Mouse (Mus musculus): Measurements from ENCODE around the gene Gm17490. TPM values are rescaled to one million over a fixed set of nuclear protein-coding genes. Genes with fewer than 3 reads are reported as not detected.
"Not testable (repeated sequence)": the region's sequence is repeated elsewhere in the genome, so short reads cannot be mapped to it uniquely, and the experiment has no call there.

Gene Gm17490
- total RNA-seq, 2 experiments from 2014 or later = not detected

DNA sequence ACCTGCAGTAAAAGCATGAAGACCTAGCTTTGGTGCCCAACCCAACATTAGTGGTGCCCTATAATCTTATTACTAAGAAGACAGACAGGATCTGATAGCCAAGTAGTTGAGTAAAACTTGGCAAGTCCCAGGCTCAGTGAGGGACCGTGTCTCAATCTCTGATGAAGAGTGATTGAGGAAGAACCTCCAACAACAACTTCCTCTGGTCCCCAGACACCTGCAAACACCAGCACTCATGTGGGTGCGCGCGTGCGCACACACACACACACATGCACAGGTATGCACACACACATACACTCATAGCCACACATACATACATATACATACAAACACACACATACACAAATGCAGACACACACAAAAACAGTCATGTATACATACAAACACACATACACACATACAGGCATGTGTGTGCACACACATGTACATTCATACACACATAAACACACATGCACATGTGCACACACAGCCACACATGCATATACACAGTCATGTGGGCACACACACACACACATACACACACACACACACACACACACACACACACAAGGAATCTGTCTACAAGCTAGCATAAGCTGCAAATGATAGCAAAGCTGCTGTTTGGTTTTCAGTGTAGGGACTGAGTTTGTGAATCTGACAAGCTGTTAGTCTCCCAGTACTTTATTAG is 9.5 kb upstream of the Gm17490 start:
- DNase-seq (ENCODE audit: low spot score) = no peak
- intact Hi-C loops (cut with DNase I) = no loop called here

DNA sequence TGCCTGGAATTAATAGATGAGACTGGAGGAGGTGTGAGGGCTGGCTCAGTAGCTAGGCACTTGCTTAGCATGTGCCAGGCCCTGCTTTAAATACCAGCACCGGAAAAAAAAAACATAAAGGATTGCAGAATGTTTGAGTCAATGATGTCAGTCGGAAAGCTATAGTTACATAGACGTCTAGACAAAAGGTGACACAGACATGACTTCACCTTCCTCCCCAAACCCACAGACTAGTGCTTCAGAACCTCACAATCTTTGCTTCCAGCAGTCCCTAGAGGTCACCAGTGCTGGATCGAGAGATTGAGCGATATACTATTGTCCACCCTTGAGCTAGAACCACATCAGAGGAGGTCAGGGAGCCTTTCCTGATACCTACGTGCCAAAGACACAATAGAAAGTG is 9.0 kb upstream of the Gm17490 start:
- DNase-seq (ENCODE audit: low spot score) = no peak
- intact Hi-C loops (cut with DNase I) = no loop called here

DNA sequence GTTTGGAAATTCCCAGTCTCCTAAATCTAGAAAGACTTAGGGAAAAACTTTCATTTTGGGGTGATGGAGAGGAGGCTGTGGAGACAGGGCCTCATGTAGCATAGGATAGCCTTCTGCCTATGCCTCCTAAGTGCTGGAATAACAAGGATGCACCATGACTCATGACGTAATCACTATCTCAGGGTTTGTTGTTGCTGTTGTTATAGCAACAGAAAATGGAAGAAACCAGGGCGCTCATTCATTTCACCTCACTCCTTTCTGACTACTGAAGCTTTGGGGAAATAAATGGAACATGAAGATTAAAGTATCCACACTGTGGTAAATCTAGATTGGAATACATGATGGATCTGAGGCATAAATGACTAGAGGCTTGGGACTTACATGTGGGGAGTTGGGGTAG is 2.3 kb downstream of the Gm17490 start:
- DNase-seq (ENCODE audit: low spot score) = no peak
- intact Hi-C loops (cut with DNase I) = no loop called here

DNA sequence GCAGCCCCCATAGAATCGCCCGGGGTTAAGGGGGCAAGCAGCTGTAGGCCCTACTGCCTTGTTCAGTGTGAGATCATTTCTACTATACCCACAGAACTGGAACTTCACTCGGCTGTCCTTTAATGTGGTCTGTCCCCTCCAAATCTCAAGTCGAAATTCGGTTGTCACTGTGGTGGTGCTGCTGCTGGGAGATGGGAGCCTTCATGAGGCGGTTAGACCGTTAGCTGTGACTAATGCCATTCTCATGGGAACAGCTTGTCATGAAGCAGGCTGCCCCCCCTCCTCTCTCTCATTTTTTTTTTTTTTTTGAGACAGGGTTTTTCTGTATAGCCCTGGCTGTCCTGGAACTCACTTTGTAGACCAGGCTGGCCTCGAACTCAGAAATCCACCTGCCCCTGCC is 2.9 kb downstream of the Gm17490 start:
- intact Hi-C loops (cut with DNase I) = no loop called here
- DNase-seq (ENCODE audit: low spot score) = no peak

DNA sequence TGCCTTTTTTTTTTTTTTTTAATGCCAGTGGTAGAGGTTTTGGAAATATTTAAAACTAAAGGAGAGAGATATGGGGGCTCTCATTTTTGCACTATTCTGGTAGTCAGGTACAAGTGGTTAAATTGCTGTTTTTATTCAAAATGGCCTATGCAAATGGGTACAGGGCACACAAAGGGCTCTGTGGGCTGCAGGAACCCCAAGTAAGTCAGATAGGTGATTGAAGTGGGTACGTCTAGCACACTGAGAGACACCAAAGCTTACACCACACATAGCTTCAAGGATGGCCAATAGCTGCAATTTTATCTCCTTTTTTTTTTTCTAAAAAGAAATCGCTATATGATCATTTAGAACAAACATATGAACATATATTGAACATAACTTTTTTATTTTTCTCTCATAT is 6.5 kb downstream of the Gm17490 start:
- intact Hi-C loops (cut with DNase I) = no loop called here
- DNase-seq (ENCODE audit: low spot score) = no peak

DNA sequence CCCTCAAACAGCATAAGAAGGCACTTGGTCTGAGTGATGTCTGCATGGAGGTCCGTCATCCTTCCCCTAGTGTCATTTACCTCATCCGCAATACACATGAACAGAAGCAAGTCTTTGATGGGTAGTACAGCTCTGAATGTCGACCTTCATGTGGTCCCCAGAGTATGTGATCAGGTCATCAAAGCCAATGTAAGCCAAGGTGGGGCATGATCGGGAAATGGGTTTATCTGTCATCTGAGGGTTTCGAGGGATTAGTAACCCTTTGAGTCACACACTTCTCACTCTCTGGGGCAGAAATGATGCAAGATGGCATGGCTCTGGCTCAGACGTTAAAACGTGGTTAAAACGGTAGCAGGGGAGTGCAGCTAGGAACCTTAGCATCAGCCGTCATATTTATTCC is 9.2 kb downstream of the Gm17490 start:
- intact Hi-C loops (cut with DNase I) = no loop called here
- no peak for DNase-seq (ENCODE audit: low spot score)

DNA sequence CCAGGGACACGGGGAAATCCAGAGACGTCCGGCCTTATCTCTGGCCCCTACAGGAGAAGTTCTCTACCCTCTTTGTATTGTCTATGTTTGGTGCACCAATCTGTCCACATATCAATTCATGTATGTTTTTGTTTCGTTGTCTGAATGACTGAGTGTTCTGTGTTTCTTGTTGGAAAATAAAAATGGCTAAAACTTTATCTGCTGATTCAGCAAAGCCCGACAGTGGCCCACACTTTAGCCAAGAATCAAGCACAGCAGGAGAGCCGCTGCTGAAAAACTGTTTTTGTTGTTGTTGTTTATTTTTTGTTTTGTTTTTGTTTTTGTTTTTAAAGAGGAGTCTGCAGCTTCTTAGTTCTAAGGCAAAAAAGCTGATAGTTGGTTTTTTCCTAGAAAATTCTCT is 13.1 kb downstream of the Gm17490 start:
- DNase-seq (ENCODE audit: low spot score); intact Hi-C loops (cut with DNase I): not testable (repeated sequence)

DNA sequence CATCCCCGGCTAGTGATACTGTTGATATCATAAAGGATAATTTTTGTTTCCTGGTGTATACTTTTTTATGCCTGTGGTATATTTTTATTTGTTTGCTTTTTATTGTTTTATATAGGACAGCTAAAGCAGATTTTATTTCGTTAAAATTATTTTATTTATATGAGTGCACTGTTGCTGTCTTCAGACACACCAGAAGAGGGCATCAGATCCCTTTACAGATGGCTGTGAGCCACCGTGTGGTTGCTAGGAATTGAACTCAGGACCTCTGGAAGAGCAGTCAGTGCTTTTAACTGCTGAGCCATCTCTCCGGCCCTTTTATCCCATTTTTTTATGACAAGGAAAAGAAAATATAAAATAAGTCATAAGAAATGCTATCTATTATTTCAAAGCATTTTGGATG is 19.3 kb downstream of the Gm17490 start:
- DNase-seq (ENCODE audit: low spot score); intact Hi-C loops (cut with DNase I): not testable (repeated sequence)

DNA sequence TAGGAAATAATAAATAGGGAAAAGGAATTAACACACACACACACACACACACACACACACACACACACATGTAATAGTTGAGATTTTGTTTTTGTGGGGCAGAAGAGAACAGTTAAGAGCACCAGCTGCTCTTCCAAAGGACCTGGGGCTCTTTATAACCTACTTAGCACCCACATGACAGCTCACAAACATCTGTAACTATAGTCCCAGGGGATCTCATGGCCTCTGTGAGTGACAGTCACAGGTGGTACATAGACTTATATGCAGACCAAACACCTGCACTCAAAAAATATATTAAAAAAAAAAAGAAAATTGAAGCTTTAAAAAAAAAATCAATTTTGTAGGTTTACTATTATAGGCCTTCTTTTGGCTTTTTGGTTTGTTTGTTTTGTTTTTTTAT is 21.2 kb downstream of the Gm17490 start:
- DNase-seq (ENCODE audit: low spot score) = no peak
- intact Hi-C loops (cut with DNase I) = loop anchor here (5.0 kb wide), 4 partner anchors 53 to 172 kb away; partner anchors contain the start of genes Ankrd16, Fbh1, Il15ra and Pfkfb3

DNA sequence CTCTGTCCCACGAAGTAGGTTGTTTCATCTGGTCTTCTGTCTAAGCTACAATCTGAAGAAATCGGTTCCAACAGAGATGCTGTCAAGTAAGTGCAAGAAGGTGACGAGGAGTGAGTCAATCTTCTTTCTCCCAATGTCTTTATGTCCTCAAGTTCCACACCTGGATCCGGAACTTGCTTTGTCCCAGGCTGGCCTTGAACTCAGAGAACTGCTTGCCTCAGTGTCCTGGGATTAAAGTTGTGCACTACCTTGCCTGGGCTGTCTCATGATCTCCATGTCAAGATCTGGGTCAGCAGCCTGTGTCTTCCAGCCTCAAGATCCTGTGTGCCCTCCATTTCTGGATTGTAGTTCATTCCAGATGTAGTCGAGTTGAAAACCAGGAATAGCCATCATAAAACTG is 22.0 kb downstream of the Gm17490 start, which contains the start of gene Rbm17:
TSS of gene Rbm17 (minus strand) at position 101 of the 400 bp plus-strand sequence.
- intact Hi-C loops (cut with DNase I) = loop anchor here (5.0 kb wide), 4 partner anchors 52 to 173 kb away; partner anchors contain the start of genes Ankrd16, Fbh1, Il15ra and Pfkfb3
- DNase-seq (ENCODE audit: low spot score) = no peak

DNA sequence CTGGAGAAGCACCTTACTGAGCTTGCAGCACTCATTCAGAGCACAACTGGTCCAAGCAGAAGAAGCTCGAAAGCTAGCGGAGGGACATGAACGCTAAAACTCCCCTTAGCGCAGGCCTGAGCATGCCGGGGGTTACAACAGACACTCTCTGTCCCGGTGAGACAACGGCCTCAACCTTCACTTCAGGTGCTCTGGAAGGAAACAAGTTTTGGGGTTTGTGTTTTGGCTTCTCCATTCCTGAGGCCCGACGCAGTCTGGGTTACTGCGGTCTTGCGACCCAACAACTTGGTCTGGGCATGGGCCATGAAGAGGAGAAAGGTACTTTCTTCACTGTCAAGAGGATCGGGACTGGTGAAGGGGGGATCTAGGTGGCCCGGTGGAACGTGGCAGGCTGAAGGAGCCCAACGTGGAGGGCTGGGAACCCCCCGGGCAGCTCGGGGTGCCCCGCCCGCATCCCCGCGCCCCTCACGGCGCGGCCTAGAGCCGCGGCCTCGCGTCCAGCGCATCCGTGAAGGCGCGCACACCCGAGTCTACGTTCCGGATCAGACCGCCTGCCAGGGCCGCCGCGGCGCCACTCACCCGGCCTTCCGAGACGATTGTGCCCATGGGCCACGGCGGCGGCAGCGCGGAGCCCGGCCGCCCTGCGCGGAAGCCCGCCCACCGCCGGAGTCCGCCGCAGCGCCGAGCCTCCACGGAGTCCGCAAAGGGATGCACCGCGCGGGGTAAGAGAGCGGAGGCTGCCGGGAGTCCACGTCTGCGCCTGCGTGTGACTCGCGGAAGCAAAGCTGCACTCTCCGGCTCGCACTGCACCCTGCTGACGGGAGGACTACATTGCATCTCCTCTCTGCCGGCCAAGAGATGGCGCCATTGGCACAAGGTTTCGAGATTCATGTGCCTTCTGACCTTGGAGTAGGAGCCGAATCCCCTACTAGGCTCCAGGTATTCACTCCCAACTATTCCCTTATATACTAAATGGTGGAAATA is 23.3 kb downstream of the Gm17490 start:
- intact Hi-C loops (cut with DNase I) = loop anchor here (5.0 kb wide), 4 partner anchors 50 to 175 kb away; partner anchors contain the start of genes Ankrd16, Fbh1, Il15ra and Pfkfb3
- DNase-seq (ENCODE audit: low spot score) = peak; percentile 87

DNA sequence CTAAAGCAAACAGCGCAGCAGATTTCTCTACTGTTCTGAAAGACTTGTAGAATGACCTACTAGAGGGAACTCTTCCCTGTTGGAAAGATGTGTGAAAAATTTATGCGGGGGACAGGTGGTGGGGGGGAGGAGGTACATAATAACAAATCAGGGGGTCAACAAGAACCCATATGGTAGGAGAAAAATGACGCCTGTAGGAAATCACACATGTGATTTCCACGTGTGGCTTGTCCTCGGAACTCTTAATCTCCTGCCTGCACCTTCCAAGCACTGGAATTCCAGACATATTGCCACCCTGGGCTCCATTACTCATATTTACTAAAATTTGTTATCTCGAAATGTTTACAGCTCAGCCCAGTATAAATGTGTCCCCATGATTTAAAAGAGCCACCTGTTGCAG is 24.3 kb downstream of the Gm17490 start:
- DNase-seq (ENCODE audit: low spot score) = no peak
- intact Hi-C loops (cut with DNase I) = loop anchor here (5.0 kb wide), 4 partner anchors 49 to 176 kb away; partner anchors contain the start of genes Ankrd16, Fbh1, Il15ra and Pfkfb3

DNA sequence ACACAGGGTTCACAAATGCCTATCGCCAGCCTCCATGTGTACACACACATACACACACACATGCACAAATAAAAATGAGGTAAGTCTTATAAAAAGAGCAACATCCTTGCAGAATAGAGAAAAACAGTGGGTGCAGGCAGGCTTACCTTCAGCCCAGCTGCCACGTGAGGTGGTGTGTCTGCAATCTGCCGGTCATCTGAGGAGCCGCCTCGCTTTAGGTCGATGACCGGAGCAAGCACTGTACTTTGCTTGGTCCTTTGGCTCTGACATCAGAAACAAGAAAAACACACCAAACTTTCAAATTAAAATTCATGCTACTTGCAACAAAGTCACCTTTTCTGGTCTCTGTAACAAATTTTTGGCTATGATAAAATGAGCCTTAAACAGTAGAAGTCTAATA is 28.2 kb downstream of the Gm17490 start:
- intact Hi-C loops (cut with DNase I) = no loop called here
- DNase-seq (ENCODE audit: low spot score) = no peak

DNA sequence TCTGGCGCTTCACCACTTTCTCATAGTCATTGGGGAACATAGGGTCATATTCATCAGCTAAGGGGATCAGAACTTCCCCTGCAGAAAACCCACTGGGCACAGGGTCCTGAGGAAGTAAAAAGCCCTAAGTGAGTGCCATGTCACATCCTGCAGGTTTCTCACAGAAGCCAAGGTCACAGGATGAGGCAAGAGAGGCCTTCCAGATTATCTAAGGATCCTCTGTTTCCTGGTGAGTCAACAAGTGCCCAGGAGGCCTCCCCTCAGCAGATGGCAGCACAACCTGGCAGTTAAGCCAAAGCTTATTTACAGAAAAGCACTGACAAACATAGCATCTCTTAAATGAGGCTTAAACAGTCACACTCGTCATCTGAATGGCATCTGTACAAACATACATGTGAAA is 29.4 kb downstream of the Gm17490 start:
- intact Hi-C loops (cut with DNase I) = no loop called here
- DNase-seq (ENCODE audit: low spot score) = no peak

DNA sequence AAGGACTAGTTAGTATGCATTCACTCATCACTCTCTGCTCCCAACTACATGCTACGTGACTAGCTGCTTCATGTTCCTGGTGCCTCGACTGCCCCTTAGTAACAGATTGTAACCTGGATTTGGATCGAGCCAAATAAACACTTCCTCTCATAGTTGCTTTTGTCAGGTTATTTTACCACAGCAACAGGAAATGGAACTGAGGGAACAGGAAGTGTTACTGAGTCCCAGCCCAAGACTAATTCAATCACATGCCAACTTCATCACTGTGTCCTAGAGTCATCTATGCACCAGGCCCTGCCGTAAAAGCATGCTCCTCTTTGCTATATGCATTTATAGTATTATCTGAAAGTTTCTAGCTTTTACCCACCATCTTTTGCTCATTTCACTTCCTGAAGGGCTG is 38.1 kb downstream of the Gm17490 start:
- intact Hi-C loops (cut with DNase I) = no loop called here
- DNase-seq (ENCODE audit: low spot score) = no peak

DNA sequence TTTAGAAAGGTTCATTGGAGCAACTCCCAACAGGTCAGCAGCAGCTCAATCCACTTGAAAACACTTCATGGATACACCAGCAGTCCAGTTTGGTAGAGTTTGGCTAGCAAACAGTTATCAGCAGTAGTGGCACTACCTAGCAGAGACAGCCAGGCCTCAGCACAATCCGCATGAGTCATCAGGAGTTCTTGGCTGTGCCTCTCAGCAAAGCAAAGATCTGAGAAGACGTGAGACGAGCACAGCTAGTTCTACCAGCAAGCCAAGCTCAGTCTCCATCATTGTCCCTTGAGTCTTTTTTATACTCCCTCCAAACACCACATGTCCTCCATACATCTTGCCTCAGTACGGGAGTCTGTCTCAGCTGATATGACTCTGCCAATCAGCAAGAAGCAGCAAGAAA is 46.7 kb downstream of the Gm17490 start:
- intact Hi-C loops (cut with DNase I) = no loop called here
- DNase-seq (ENCODE audit: low spot score) = no peak

DNA sequence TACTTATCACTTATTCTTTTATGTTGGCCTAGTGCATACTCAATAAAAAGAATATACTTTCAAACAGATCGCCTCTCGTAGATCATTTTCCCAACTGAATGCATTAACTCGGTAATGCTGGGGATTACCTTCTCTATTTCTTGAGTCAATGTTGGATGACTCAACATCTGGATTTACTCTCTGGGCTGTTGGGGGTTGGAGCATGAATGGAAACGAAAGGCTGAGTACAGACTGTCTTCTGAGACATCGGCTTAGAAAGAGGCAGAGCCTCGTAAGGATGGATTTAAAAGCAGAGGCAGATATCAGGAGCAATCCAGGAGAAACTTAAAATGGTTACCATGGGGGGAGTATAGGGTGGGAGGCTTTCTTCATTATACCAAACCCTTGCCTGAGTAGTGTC is 47.9 kb downstream of the Gm17490 start:
- no peak for DNase-seq (ENCODE audit: low spot score)
- intact Hi-C loops (cut with DNase I) = no loop called here
